Mouse (Mus musculus): ENCODE measurements at regions not wholly inside any gene's neighbourhood (a gene's known extent, or its start where the extent isn't known, plus 50 kb on each side); places are given as distances from the start of the nearest gene placed in this dataset.

DNA sequence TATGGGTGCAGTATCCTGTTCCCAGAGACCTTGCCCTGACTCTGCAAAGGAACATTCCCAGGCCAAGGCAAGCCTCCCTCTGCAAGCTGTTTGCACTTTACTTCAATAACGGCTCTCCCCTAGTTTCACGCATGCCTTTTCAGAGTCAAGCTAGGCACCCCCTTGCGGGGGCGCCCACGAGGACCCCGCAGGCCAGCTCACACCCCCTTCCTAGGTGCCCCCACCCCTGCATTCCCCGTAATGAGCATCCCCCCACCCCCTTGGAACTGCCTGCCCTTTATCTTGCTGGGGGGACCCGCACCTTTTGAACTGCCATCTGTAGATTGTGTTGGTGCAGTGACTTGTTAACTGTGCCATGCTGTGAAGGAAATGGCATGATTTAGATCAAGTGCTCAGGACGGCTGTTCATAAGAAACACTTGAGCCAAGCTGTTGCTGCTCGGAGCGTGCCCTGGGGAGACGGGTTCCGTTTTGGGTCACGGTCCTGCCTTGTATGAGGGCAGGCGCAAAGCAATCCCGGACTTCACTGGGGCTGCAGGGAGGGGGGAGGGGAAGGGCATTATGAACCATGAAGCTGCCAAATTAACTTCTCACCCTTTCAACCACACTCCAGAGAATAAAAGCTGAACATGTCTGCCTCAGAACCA, 155.3 kb upstream of the Cdkn3 start:
- H3K9me3 ChIP-seq (replicated peaks; ENCODE audit: low read length), result no peaks in the 10 kb centered on the region
- H3K4me2 ChIP-seq (ENCODE audit: low read length), result peak overlapping the region; percentile 39
- 0 out of 2 replicates have a peak overlapping the region, but pooled peaks have one; percentile 11 for H3K4me3 ChIP-seq (replicated peaks; ENCODE audit: low read depth, low read length)
- no peak for ATAC-seq (replicated peaks; ENCODE audit: low FRiP score, low read depth)
- no peak overlapping the region for H3K9ac ChIP-seq (ENCODE audit: low read depth, low read length)
- no peaks in the 10 kb centered on the region for H3K36me3 ChIP-seq (ENCODE audit: insufficient read depth, low read length)
- H3K27ac ChIP-seq, result no peak overlapping the region
- H3K4me1 ChIP-seq (replicated peaks; ENCODE audit: insufficient read depth, low read length), result peaks cover 7% of the 10 kb centered on the region
- DNase-seq (ENCODE audit: low spot score), result no peak
- WGBS, result 12% methylated on average over 16 of the region's 16 CpGs
- no peak for TF ChIP-seq CTCF (IDR thresholded peaks at IDR 0.05; ENCODE audit: low read depth)
- no peaks in the 10 kb centered on the region for H3K27me3 ChIP-seq (ENCODE audit: insufficient read depth, low read length)

DNA sequence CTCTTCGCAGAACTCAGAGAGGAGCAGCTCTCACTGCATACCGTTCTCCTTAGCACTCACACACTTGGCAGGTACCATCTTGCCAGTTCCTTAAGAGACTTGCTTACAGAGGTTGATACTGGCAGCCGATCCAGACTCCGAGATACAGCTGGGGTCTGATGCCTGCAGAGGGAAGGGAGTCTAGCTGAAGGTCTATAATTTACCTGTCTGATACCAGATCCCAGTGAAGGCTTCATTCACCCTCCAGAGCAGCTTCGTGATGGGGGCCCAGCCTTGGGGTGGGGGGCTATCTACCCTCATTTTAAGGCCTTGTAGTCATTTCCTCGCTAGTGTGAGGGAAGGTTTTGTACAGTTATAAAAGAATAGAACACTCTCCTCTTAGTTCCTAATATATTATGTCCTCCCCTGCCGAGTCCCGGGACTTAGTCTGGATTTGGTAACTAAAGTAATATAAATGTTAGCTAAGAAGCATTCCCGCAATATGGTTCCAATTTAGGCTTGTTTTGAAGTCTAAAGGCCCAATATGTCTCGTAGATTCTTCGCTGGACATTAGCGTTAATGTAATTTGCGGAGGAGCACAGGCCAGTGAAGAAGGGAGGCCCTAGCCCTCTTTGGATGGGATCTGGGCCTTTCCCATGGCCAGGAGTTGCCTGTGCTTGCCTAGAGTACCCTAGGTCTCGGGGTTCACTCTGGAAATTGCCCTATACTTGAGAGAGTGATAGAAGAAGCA, 156.0 kb upstream of the Cdkn3 start:
- ATAC-seq (replicated peaks; ENCODE audit: low FRiP score, low read depth), result no peak
- Histone ChIP-seq H3K4me3 (replicated peaks; ENCODE audit: low read depth, low read length) (no peak overlapping the region), H3K4me1 (replicated peaks; ENCODE audit: insufficient read depth, low read length) (peaks cover 7% of the 10 kb centered on the region), H3K9ac (ENCODE audit: low read depth, low read length) (no peak overlapping the region), H3K27me3 (ENCODE audit: insufficient read depth, low read length) (no peaks in the 10 kb centered on the region), H3K36me3 (ENCODE audit: insufficient read depth, low read length) (no peaks in the 10 kb centered on the region), H3K27ac (no peak overlapping the region), H3K9me3 (replicated peaks; ENCODE audit: low read length) (no peaks in the 10 kb centered on the region), H3K4me2 (ENCODE audit: low read length) (no peak overlapping the region)
- 78% methylated on average over 14 of the region's 14 CpGs for WGBS
- no peak for DNase-seq (ENCODE audit: low spot score)
- TF ChIP-seq CTCF (IDR thresholded peaks at IDR 0.05; ENCODE audit: low read depth), result no peak

GRCm38 (mm10) chr14:46596696-46597359, 163.5 kb upstream of the Cdkn3 start:
- no peak for DNase-seq (ENCODE audit: low spot score)
- WGBS, result 89% methylated on average over 7 of the region's 7 CpGs

GRCm38 (mm10) chr14:46594151-46594550, 166.2 kb upstream of the Cdkn3 start:
- ATAC-seq (replicated peaks; ENCODE audit: low FRiP score, low read depth), result no peak
- no peak overlapping the region; the same call in 1 of the 2 replicates for H3K4me2 ChIP-seq (ENCODE audit: low read length)
- peak; percentile 78 for DNase-seq (ENCODE audit: low spot score)
- no peak overlapping the region for H3K9ac ChIP-seq (ENCODE audit: low read depth, low read length)
- no peaks in the 10 kb centered on the region for H3K36me3 ChIP-seq (ENCODE audit: insufficient read depth, low read length)
- 16% methylated on average over 3 of the region's 3 CpGs for WGBS
- no peak overlapping the region for H3K4me3 ChIP-seq (replicated peaks; ENCODE audit: low read depth, low read length)
- TF ChIP-seq CTCF (IDR thresholded peaks at IDR 0.05; ENCODE audit: low read depth), result no peak
- H3K27ac ChIP-seq, result no peak overlapping the region
- no peaks in the 10 kb centered on the region for H3K9me3 ChIP-seq (replicated peaks; ENCODE audit: low read length)
- 0 out of 2 replicates have a peak, but pooled peaks cover 12% of the 10 kb centered on the region for H3K4me1 ChIP-seq (replicated peaks; ENCODE audit: insufficient read depth, low read length)
- no peaks in the 10 kb centered on the region for H3K27me3 ChIP-seq (ENCODE audit: insufficient read depth, low read length)

More at GRCm38 (mm10) chr14:46596696-46597359, 163.5 kb upstream of the Cdkn3 start:
- H3K9me3 ChIP-seq (replicated peaks; ENCODE audit: low read length), result no peaks in the 10 kb centered on the region
- 0 out of 2 replicates have a peak, but pooled peaks cover 6% of the 10 kb centered on the region for H3K4me1 ChIP-seq (replicated peaks; ENCODE audit: insufficient read depth, low read length)
- H3K4me2 ChIP-seq (ENCODE audit: low read length), result no peak overlapping the region
- ATAC-seq (replicated peaks; ENCODE audit: low FRiP score, low read depth), result no peak
- TF ChIP-seq CTCF (IDR thresholded peaks at IDR 0.05; ENCODE audit: low read depth), result no peak
- H3K36me3 ChIP-seq (ENCODE audit: insufficient read depth, low read length), result no peaks in the 10 kb centered on the region
- H3K27ac ChIP-seq, result no peak overlapping the region
- H3K9ac ChIP-seq (ENCODE audit: low read depth, low read length), result no peak overlapping the region
- no peaks in the 10 kb centered on the region for H3K27me3 ChIP-seq (ENCODE audit: insufficient read depth, low read length)
- H3K4me3 ChIP-seq (replicated peaks; ENCODE audit: low read depth, low read length), result no peak overlapping the region

- no peak overlapping the region for H3K9ac ChIP-seq (ENCODE audit: low read depth, low read length)
- no peaks in the 10 kb centered on the region for H3K9me3 ChIP-seq (replicated peaks; ENCODE audit: low read length)
- WGBS, result 29% methylated on average over 12 of the region's 12 CpGs
- DNase-seq (ENCODE audit: low spot score) (peak; percentile 46), ATAC-seq (replicated peaks; ENCODE audit: low FRiP score, low read depth) (peak; percentile 25; the same call in 1 of the 2 replicates)
- no peak overlapping the region for H3K27ac ChIP-seq
- no peaks in the 10 kb centered on the region for H3K36me3 ChIP-seq (ENCODE audit: insufficient read depth, low read length)
- H3K4me1 ChIP-seq (replicated peaks; ENCODE audit: insufficient read depth, low read length), result 0 out of 2 replicates have a peak, but pooled peaks cover 12% of the 10 kb centered on the region
- no peaks in the 10 kb centered on the region for H3K27me3 ChIP-seq (ENCODE audit: insufficient read depth, low read length)
- no peak overlapping the region for H3K4me2 ChIP-seq (ENCODE audit: low read length)
- TF ChIP-seq CTCF (IDR thresholded peaks at IDR 0.05; ENCODE audit: low read depth), result no peak
- no peak overlapping the region for H3K4me3 ChIP-seq (replicated peaks; ENCODE audit: low read depth, low read length)
Observed at GRCm38 (mm10) chr14:46591753-46592359, 168.5 kb upstream of the Cdkn3 start.

- no peaks in the 10 kb centered on the region for H3K9me3 ChIP-seq (replicated peaks; ENCODE audit: low read length)
- DNase-seq (ENCODE audit: low spot score) (no peak), ATAC-seq (replicated peaks; ENCODE audit: low FRiP score, low read depth) (no peak)
- H3K4me1 ChIP-seq (replicated peaks; ENCODE audit: insufficient read depth, low read length), result 0 out of 2 replicates have a peak, but pooled peaks cover 12% of the 10 kb centered on the region
- H3K36me3 ChIP-seq (ENCODE audit: insufficient read depth, low read length), result no peaks in the 10 kb centered on the region
- no peaks in the 10 kb centered on the region for H3K27me3 ChIP-seq (ENCODE audit: insufficient read depth, low read length)
- no peak overlapping the region for H3K27ac ChIP-seq
- no peak overlapping the region for H3K9ac ChIP-seq (ENCODE audit: low read depth, low read length)
- TF ChIP-seq CTCF (IDR thresholded peaks at IDR 0.05; ENCODE audit: low read depth), result no peak
- H3K4me2 ChIP-seq (ENCODE audit: low read length), result no peak overlapping the region
- WGBS, result 93% methylated on average over 3 of the region's 3 CpGs
- no peak overlapping the region for H3K4me3 ChIP-seq (replicated peaks; ENCODE audit: low read depth, low read length)
Observed at GRCm38 (mm10) chr14:46591211-46591610, 169.1 kb upstream of the Cdkn3 start.
